Mouse (Mus musculus) heart, embryonic 14.5 days (tissue): ENCODE results near the gene Pdp2. TPM values are rescaled to one million over a fixed set of nuclear protein-coding genes. Genes with fewer than 3 reads are reported as not detected.

ENCODE experiments used
- ATAC-seq: fragments of 200-750 bp; cut with Nextera tagmentation; 2 replicates; pipeline ENCODE4 v1.8.0; 2017; ENCODE audit warnings: low read depth, moderate TSS enrichment; ENCODE audit not compliant: insufficient number of reproducible peaks, insufficient read depth, low FRiP score
- H3K27ac ChIP-seq, 2 experiments: fragments of 200-500 bp in 1 of 2; fragments of 300-500 bp in 1 of 2; sonication (generic) in 1 of 2; replicated peaks in 1 of 2; 2 replicates each; pipeline ENCODE4 v1.5.1; 2012 to 2014; ENCODE audit warnings: low read depth in 2 of 2, low read length in 2 of 2, control low read depth in 1 of 2, mild to moderate bottlenecking in 1 of 2, mixed read lengths in 1 of 2; ENCODE audit not compliant: control insufficient read depth in 1 of 2, insufficient read depth in 1 of 2
- H3K27me3 ChIP-seq: fragments of 300-500 bp; sonication (generic); 2 replicates; pipeline ENCODE4 v1.6.1; 2014; ENCODE audit warnings: mild to moderate bottlenecking, low read length, control low read depth; ENCODE audit not compliant: control insufficient read depth, insufficient read depth
- H3K36me3 ChIP-seq: fragments of 300-500 bp; sonication (generic); 2 replicates; pipeline ENCODE4 v1.6.1; 2014; ENCODE audit warnings: mild to moderate bottlenecking, control low read depth, low read length, mixed read lengths; ENCODE audit not compliant: control insufficient read depth, insufficient read depth
- H3K4me1 ChIP-seq, 2 experiments: fragments of 200-500 bp in 1 of 2; fragments of 300-500 bp in 1 of 2; sonication (generic) in 1 of 2; 2 replicates each; pipeline ENCODE4 v1.6.1; 2012 to 2014; ENCODE audit warnings: low read length in 2 of 2, control low read depth in 1 of 2, mixed read lengths in 1 of 2; ENCODE audit not compliant: control insufficient read depth in 2 of 2, insufficient read depth in 2 of 2
- H3K4me2 ChIP-seq: fragments of 300-500 bp; sonication (generic); 2 replicates; pipeline ENCODE4 v1.6.1; 2014; ENCODE audit warnings: mild to moderate bottlenecking, low read length
- H3K4me3 ChIP-seq, 2 experiments: fragments of 200-500 bp in 1 of 2; fragments of 300-500 bp in 1 of 2; sonication (generic) in 1 of 2; 2 replicates each; pipeline ENCODE4 v1.5.1; 2012 to 2014; ENCODE audit warnings: low read length in 2 of 2, mild to moderate bottlenecking in 2 of 2, control low read depth in 1 of 2, low read depth in 1 of 2, moderate library complexity in 1 of 2; ENCODE audit not compliant: control insufficient read depth in 1 of 2, insufficient read depth in 1 of 2
- H3K9ac ChIP-seq: fragments of 300-500 bp; sonication (generic); 2 replicates; pipeline ENCODE4 v1.6.1; 2014; ENCODE audit warnings: mild to moderate bottlenecking, low read length
- H3K9me3 ChIP-seq: fragments of 300-500 bp; sonication (generic); 2 replicates; pipeline ENCODE4 v1.6.1; 2016; ENCODE audit warnings: low read length, control low read depth; ENCODE audit not compliant: control insufficient read depth
- WGBS: fragments of 180-500 bp; shearing (Covaris S2); extraction: QIAGEN DNeasy Blood & Tissue Kit; methylation state at CpG from one replicate; pipeline ENCODE4 v1.1.7; 2014; 5-methylcytosine and 5-hydroxymethylcytosine counted together
- polyA plus RNA-seq: library from polyadenylated mRNA; unstranded; fragments of >200 nt; fragmentation: Nextera tagmentation; extraction: Ambion mirVana; gene quantifications from 2 replicates; pipeline ENCODE4 v1.2.1, GENCODE M21; 2014

Pdp2 gene
- 5.4 and 6.4 TPM in 2 replicates for polyA plus RNA-seq

DNA sequence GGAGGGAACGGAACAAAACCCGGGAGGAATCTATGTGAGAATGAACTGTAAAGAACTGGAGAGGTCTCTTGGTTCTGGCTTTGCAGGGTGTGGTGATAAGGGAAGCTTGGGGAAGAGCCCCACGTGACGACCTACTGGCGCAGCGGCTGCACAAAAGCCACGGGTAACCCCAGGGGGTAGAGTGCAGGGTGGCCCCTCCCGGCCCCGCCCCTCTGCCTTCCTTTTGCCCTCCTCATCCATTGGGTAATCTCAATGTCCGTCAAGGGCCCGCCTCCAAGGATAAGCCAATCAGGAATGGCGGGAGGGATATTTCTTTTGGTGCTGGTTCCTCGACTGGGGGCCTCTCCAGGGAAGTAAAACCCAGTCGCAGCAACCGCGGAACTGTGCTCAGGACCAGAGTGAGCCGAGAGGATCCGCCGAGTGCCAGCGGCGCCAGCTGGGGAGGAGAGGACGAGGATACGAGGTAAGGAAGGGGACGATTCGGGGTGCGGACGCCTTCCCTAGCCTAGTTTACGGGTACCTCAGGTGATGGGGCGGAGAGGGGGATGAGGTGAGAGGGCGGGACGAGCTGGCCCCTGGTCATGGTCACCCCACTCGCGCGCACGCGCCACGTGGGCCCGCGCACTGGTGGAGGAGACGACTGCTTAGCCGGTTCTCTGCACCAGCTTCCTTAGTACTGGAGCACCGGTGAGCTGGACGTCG, at the start of gene Pdp2:
Gene Pdp2 (plus strand): TSS at position 319 of the 702 bp plus-strand sequence.
- peak; percentile 96 for ATAC-seq
- H3K4me3 ChIP-seq, result peak within 1 kb of the TSS; percentile 65 to 100
- peak within 1 kb of the TSS; percentile 59 to 87 for H3K27ac ChIP-seq
- peak within 1 kb of the TSS; percentile 73 for H3K9ac ChIP-seq
- no peaks in the 10 kb centered on the region for H3K27me3 ChIP-seq
- under 1% methylated on average over 44 of the region's 44 CpGs for WGBS
- peak within 1 kb of the TSS; percentile 86 for H3K4me2 ChIP-seq
- peaks cover 0 to 8% of the 10 kb centered on the region in 2 experiments; a peak in 2 of 4 replicates for H3K4me1 ChIP-seq
- peaks cover 24% of the 10 kb centered on the region for H3K36me3 ChIP-seq
- no peaks in the 10 kb centered on the region for H3K9me3 ChIP-seq

DNA sequence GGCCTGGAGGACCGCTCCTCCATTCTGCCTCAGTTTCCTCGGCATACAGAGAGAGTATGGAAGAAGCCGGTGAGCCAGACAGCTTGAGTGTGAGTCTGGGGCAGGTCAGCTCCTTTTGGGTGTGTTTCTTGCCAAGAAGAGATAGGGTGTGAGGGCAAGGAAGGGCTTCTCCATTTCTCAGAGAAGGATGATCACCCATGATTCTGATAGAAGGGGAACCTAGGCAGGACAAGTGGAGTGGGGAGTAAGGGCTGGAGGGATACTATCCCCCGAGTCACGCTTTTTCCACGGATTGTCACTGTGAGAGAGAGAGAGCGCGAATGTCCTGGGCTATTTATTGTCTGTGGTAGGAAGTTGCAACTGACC, 49.8 kb upstream of the Pdp2 start:
- Histone ChIP-seq H3K36me3 (no peaks in the 10 kb centered on the region), H3K4me1 (peaks cover 5 to 17% of the 10 kb centered on the region in 2 experiments; a peak in 3 of 4 replicates), H3K27ac (no peak overlapping the region), H3K9ac (peak overlapping the region; percentile 69; the same call in 1 of the 2 replicates), H3K4me3 (peak overlapping the region; percentile 51 to 58), H3K9me3 (no peaks in the 10 kb centered on the region), H3K27me3 (peaks cover 62% of the 10 kb centered on the region), H3K4me2 (peak overlapping the region; percentile 98)
- no peak for ATAC-seq
- WGBS, result 16% methylated on average over 8 of the region's 8 CpGs

- H3K27ac ChIP-seq, result no peak overlapping the region
- H3K4me3 ChIP-seq, result peak overlapping the region in 1 of 2 experiments; percentile 58; a peak in 1 of 4 replicates
- H3K9me3 ChIP-seq, result no peaks in the 10 kb centered on the region
- ATAC-seq, result no peak
- H3K9ac ChIP-seq, result no peak overlapping the region
- H3K4me1 ChIP-seq, result peaks cover 5 to 17% of the 10 kb centered on the region in 2 experiments; a peak in 3 of 4 replicates
- 6% methylated on average over 11 of the region's 11 CpGs for WGBS
- peak overlapping the region; percentile 98 for H3K4me2 ChIP-seq
- no peaks in the 10 kb centered on the region for H3K36me3 ChIP-seq
- H3K27me3 ChIP-seq, result peaks cover 62% of the 10 kb centered on the region
Measured at GRCm38 (mm10) chr8:104542160-104542559, 49.1 kb upstream of the Pdp2 start.

- Histone ChIP-seq H3K9ac (no peak overlapping the region), H3K27ac (no peak overlapping the region), H3K4me2 (no peak overlapping the region), H3K4me1 (peaks cover 5 to 17% of the 10 kb centered on the region in 2 experiments; a peak in 3 of 4 replicates), H3K27me3 (peaks cover 55% of the 10 kb centered on the region), H3K36me3 (no peaks in the 10 kb centered on the region), H3K4me3 (no peak overlapping the region), H3K9me3 (no peaks in the 10 kb centered on the region)
- no peak for ATAC-seq
- 79% methylated on average over 8 of the region's 8 CpGs for WGBS
Measured at GRCm38 (mm10) chr8:104543440-104544045, 47.7 kb upstream of the Pdp2 start.

GRCm38 (mm10) chr8:104555191-104555590, 36.1 kb upstream of the Pdp2 start:
- 76% methylated on average over 4 of the region's 4 CpGs for WGBS
- no peaks in the 10 kb centered on the region for H3K9me3 ChIP-seq

GRCm38 (mm10) chr8:104557226-104557625, 34.0 kb upstream of the Pdp2 start:
- WGBS, result 43% methylated on average over 7 of the region's 7 CpGs

More at GRCm38 (mm10) chr8:104555191-104555590, 36.1 kb upstream of the Pdp2 start:
- no peak overlapping the region for H3K27ac ChIP-seq
- no peak overlapping the region for H3K9ac ChIP-seq
- ATAC-seq, result no peak
- H3K27me3 ChIP-seq, result no peaks in the 10 kb centered on the region; the same call in 1 of the 2 replicates
- no peaks in the 10 kb centered on the region for H3K36me3 ChIP-seq
- no peaks in the 10 kb centered on the region; a peak in 1 of 4 replicates for H3K4me1 ChIP-seq
- H3K4me3 ChIP-seq, result no peak overlapping the region
- H3K4me2 ChIP-seq, result no peak overlapping the region

DNA sequence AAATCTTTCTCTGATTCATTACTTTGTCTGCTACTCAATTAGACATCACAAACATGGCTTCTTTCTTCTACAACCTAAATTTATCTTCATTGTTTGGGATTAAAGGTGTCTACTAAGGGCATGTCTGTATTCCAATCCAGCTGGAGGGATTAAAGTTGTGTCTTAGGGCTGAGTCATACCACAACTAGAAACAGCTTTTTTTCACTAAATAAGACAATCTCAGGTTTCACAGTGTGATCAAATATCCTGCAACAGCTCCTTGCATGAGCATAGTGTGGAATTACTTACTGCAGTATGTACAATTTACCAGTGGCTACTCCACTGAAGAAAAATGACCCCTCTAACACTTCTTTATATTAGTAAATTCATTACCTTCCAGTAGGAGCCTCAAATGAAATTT, 30.5 kb upstream of the Pdp2 start:
- no peak overlapping the region for H3K4me3 ChIP-seq
- H3K9ac ChIP-seq, result no peak overlapping the region
- no peak overlapping the region for H3K4me2 ChIP-seq
- no peak for ATAC-seq
- H3K36me3 ChIP-seq, result no peaks in the 10 kb centered on the region
- no peaks in the 10 kb centered on the region for H3K4me1 ChIP-seq
- H3K27ac ChIP-seq, result no peak overlapping the region
- H3K27me3 ChIP-seq, result no peaks in the 10 kb centered on the region; the same call in 1 of the 2 replicates
- no peaks in the 10 kb centered on the region for H3K9me3 ChIP-seq

More at GRCm38 (mm10) chr8:104557226-104557625, 34.0 kb upstream of the Pdp2 start:
- Histone ChIP-seq H3K27ac (no peak overlapping the region), H3K36me3 (no peaks in the 10 kb centered on the region), H3K9ac (no peak overlapping the region), H3K27me3 (no peaks in the 10 kb centered on the region; the same call in 1 of the 2 replicates), H3K9me3 (no peaks in the 10 kb centered on the region), H3K4me2 (no peak overlapping the region), H3K4me3 (no peak overlapping the region), H3K4me1 (no peaks in the 10 kb centered on the region)
- no peak for ATAC-seq
